Mouse (Mus musculus) gastrocnemius, postnatal 36 days (tissue): ENCODE measurements around the gene Sv2a. TPM values are rescaled to one million over a fixed set of nuclear protein-coding genes. Genes with fewer than 3 reads are reported as not detected.
"Not testable (repeated sequence)": the region's sequence is repeated elsewhere in the genome, so short reads cannot be mapped to it uniquely, and the experiment has no call there.

ENCODE experiments used
- DNase-seq, 2 experiments: peaks; one replicate each; pipeline ENCODE4 v3.0.0; 2022
- intact Hi-C: fragments of 180-260 bp; cut with DNase I; formaldehyde crosslinking; loops from one replicate; pipeline ENCODE4 v1.15.1; 2025
- total RNA-seq, 2 experiments: library from RNA; stranded (reverse); gene quantifications; 2 replicates each; pipeline ENCODE4 v1.2.3; 2021

The Sv2a gene
- total RNA-seq, 2 experiments from 2014 or later, result 0.37 to 1.5 TPM

GRCm38 (mm10) chr3:96219191-96219641 is 38.3 kb downstream of the Sv2a start:
- intact Hi-C loops, result no loop called here

GRCm38 (mm10) chr3:96219661-96220130 is 38.7 kb downstream of the Sv2a start, which contains the start of the genes Bola1 and Hist2h2ab:
Gene Bola1 (minus strand): TSS chr3:96219709.
Gene Hist2h2ab (plus strand): TSS chr3:96219865.
- intact Hi-C loops, result no loop called here
- DNase-seq, result peak; percentile 26 to 78

More at GRCm38 (mm10) chr3:96219191-96219641, 38.3 kb downstream of the Sv2a start:
- no peak for DNase-seq

DNA sequence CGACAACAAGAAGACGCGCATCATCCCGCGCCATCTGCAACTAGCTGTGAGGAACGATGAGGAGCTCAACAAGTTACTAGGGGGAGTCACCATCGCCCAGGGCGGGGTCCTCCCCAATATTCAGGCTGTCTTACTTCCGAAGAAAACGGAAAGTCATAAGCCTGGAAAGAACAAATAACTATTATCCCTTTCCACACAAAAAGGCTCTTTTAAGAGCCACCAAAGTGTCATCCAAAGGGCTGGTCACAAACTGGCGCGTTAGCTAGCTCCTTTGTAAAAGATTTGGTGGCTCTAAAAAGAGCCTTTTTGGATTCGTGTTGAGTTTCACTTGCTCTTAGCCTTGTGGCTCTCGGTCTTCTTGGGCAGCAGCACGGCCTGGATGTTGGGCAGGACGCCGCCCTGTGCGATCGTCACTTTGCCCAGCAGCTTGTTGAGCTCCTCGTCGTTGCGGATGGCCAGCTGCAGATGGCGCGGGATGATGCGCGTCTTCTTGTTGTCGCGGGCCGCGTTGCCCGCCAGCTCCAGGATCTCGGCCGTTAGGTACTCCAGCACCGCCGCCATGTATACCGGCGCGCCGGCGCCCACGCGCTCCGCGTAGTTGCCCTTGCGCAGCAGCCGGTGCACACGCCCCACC is 39.3 kb downstream of the Sv2a start:
- intact Hi-C loops, result not testable (repeated sequence)
- DNase-seq, result peak in 1 of 2 experiments; percentile 74

DNA sequence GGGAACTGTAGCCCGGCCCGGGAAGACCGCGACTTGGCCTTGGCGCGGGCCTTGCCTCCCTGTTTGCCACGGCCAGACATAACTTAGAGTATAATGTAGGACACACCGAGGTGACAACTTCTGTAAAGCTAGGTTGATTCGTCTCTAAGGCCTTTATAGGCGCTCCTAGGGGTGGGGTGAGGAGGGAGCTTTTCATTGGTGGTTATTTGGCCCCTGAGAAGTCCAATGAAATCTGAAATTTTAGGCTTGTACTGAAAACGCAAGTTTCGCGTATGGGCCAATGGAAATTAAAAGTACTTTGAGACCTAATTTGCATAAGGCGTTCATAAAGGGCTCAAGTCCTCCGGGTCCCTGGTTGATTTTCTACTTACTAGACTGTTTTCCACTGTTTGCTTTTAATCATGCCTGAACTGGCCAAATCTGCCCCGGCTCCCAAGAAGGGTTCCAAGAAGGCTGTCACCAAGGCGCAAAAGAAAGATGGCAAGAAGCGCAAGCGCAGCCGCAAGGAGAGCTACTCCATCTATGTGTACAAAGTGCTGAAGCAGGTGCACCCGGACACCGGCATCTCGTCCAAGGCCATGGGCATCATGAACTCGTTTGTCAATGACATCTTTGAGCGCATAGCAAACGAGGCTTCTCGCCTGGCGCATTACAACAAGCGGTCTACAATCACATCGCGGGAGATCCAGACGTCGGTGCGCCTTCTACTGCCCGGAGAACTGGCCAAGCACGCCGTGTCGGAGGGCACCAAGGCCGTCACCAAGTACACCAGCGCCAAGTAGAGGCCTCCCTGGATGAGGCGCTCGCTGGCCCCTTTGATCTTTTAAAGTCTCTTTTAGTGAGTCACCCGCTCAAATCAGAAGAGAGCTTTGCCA is 40.1 kb downstream of the Sv2a start, which contains the start of the genes Hist2h2ac and Hist2h2be:
Gene Hist2h2ac (minus strand): TSS at position 116 of the 875 bp plus-strand sequence.
Gene Hist2h2be (plus strand): TSS at position 355 of the 875 bp plus-strand sequence.
- intact Hi-C loops, result no loop called here
- peak; percentile 58 to 75 for DNase-seq

- intact Hi-C loops, result no loop called here
- no peak for DNase-seq
Measured at GRCm38 (mm10) chr3:96221640-96222038, 40.7 kb downstream of the Sv2a start.

GRCm38 (mm10) chr3:96222774-96223173 is 41.8 kb downstream of the Sv2a start:
- no peak for DNase-seq
- intact Hi-C loops, result no loop called here

DNA sequence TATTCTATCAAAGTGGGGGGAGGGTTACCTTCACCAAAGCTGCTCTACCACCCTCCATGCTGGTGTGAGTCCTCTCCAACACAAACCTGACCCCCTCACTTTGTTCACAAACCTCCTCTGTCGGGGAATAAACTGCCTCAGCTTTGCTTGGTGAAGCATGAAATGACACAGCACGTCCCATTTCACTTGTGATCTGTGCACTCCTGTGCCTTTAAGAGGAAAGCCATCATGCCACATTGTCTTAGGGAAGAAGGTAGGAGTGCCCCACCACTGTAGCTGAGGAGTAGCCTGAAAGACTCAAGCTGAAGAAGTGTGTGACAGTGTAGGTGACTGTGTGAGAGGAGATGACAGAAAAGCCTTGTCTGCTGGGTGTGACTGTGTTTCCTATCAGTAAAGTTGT is 44.5 kb downstream of the Sv2a start:
- DNase-seq, result no peak
- intact Hi-C loops, result loop anchor here (5.0 kb wide), 1 partner anchor 153 kb away; no protein-coding TSS in a partner anchor

DNA sequence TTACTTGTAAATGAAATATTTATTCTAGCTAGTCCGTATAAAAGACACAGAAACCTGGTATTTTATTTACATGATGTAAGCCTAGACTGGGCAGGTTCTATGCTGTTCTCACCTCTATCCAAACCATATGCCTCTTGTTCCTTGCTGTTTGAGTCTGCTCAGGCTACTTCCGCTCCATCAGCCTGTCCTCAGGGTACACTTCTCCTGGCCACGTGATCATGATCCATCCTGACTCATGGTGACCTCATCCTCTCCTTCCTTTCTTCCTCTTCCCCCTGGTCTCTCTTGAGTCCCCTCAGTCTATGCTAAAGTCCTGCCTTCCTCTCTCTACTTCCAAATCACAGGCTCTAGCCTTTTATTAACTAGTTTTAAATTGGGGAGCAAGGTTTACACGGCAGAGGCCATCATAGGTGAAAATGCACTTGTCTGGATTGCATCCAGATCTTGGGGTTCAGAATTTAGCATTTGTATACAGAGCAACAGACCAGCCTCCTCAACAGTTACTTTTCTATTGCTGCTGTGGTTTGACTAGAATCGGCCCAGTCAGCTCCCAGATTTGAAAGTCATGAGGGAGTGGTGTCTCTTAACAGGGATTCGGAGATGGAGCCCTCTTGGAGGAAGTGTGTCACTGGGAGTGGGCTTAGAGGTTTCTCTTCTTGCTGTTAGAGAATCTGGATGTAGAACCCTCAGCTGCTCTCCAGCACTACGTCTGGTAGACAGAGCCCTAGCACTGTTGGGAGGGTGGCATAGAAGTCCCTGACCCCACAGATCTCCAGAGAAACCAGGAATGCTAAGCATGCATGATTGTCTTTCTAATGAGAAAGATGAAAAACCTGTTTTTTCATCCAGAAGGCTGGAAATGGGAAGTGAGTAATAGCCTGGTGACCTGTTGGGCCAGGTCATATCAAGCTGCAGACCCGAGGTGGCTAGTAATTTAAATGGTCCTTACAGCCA is 46.0 kb downstream of the Sv2a start:
- intact Hi-C loops, result loop anchor here (5.0 kb wide), 1 partner anchor 155 kb away; no protein-coding TSS in a partner anchor
- no peak for DNase-seq

- DNase-seq, result no peak
- intact Hi-C loops, result loop anchor here (5.0 kb wide), 1 partner anchor 157 kb away; no protein-coding TSS in a partner anchor
Measured at GRCm38 (mm10) chr3:96228828-96229227, 47.9 kb downstream of the Sv2a start.

- intact Hi-C loops, result no loop called here
- no peak for DNase-seq
Measured at GRCm38 (mm10) chr3:96230404-96230803, 49.5 kb downstream of the Sv2a start.

- intact Hi-C loops, result no loop called here
- DNase-seq, result no peak
Measured at GRCm38 (mm10) chr3:96230910-96231757, 50.2 kb downstream of the Sv2a start.

- DNase-seq, result no peak
- intact Hi-C loops, result no loop called here
Measured at GRCm38 (mm10) chr3:96231758-96232120, 50.8 kb downstream of the Sv2a start.

- no peak for DNase-seq
- intact Hi-C loops, result no loop called here
Measured at GRCm38 (mm10) chr3:96234914-96235313, 54.0 kb downstream of the Sv2a start.

- intact Hi-C loops, result no loop called here
- DNase-seq, result no peak
Measured at GRCm38 (mm10) chr3:96235836-96236235, 54.9 kb downstream of the Sv2a start.

- intact Hi-C loops, result no loop called here
- DNase-seq, result no peak
Measured at GRCm38 (mm10) chr3:96236834-96237334, 55.9 kb downstream of the Sv2a start.

DNA sequence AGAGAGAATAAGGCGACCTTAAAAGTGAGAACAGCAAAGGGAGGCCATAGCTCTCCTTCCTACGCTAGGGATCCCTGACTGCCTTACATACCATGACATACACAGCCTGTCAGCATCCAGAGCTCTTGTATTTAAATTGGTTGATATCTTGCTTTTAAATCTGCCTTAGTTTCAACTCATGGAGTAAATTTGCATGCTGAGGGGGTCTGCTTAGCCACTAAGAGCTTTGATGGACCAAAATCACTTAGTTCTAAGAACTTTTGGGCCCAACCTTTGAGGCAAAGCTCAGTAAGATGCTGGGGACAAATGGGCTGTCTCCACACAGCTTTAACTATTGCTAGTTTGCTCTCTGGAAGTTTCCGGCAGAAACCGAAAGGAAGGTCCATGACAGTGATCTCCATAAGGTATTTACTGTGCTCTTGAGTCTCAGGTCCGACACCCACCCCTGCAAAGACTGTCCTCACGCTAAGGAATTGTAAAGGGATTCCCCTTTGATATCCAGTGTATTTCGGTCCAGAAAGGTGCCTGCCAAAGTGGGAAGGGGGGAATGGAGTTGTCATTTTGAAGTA is 56.5 kb downstream of the Sv2a start:
- DNase-seq, result no peak
- intact Hi-C loops, result no loop called here

- no peak for DNase-seq
- intact Hi-C loops, result no loop called here
Measured at GRCm38 (mm10) chr3:96237904-96238511, 57.1 kb downstream of the Sv2a start.
